Mouse (Mus musculus) hindbrain, embryonic 15.5 days (tissue): Measurements from ENCODE around the gene Duox1. TPM values are rescaled to one million over a fixed set of nuclear protein-coding genes. Genes with fewer than 3 reads are reported as not detected.

Experiments used
- ATAC-seq: fragments of 200-750 bp; cut with Nextera tagmentation; 2 replicates; pipeline ENCODE4 v1.8.0; 2017; ENCODE audit warnings: low read depth, moderate number of reproducible peaks, moderate TSS enrichment; ENCODE audit not compliant: low FRiP score
- H3K27ac ChIP-seq: fragments of 300-500 bp; sonication (generic); replicated peaks from 2 replicates; pipeline ENCODE4 v1.5.1; 2015; ENCODE audit warnings: mild to moderate bottlenecking, inconsistent platforms
- H3K27me3 ChIP-seq: fragments of 300-500 bp; sonication (generic); 2 replicates; pipeline ENCODE4 v1.6.1; 2015; ENCODE audit warnings: control low read depth, inconsistent platforms
- H3K36me3 ChIP-seq: fragments of 300-500 bp; sonication (generic); 2 replicates; pipeline ENCODE4 v1.6.1; 2015; ENCODE audit warnings: control low read depth, inconsistent platforms
- H3K4me1 ChIP-seq: fragments of 300-500 bp; sonication (generic); replicated peaks from 2 replicates; pipeline ENCODE4 v1.6.1; 2015; ENCODE audit warnings: control low read depth, inconsistent platforms
- H3K4me2 ChIP-seq: fragments of 300-500 bp; sonication (generic); 2 replicates; pipeline ENCODE4 v1.6.1; 2015; ENCODE audit warnings: moderate library complexity, mild to moderate bottlenecking, inconsistent platforms
- H3K4me3 ChIP-seq: fragments of 300-500 bp; sonication (generic); 2 replicates; pipeline ENCODE4 v1.5.1; 2015; ENCODE audit warnings: mild to moderate bottlenecking, inconsistent platforms
- H3K9ac ChIP-seq: fragments of 300-500 bp; sonication (generic); 2 replicates; pipeline ENCODE4 v1.6.1; 2015; ENCODE audit warnings: inconsistent platforms
- H3K9me3 ChIP-seq: fragments of 300-500 bp; sonication (generic); 2 replicates; pipeline ENCODE4 v1.6.1; 2016; ENCODE audit warnings: control low read depth, inconsistent platforms
- WGBS: fragments of 180-500 bp; shearing (Covaris S2); methylation state at CpG from one replicate; pipeline ENCODE4 v1.1.7; 2015; 5-methylcytosine and 5-hydroxymethylcytosine counted together
- polyA plus RNA-seq: library from polyadenylated mRNA; unstranded; fragments of >200 nt; fragmentation: Nextera tagmentation; extraction: Ambion mirVana; gene quantifications from 2 replicates; pipeline ENCODE4 v1.2.1, GENCODE M21; 2015

Duox1 gene
- polyA plus RNA-seq, 1 experiment from 2014 or later: 0.16 TPM

DNA sequence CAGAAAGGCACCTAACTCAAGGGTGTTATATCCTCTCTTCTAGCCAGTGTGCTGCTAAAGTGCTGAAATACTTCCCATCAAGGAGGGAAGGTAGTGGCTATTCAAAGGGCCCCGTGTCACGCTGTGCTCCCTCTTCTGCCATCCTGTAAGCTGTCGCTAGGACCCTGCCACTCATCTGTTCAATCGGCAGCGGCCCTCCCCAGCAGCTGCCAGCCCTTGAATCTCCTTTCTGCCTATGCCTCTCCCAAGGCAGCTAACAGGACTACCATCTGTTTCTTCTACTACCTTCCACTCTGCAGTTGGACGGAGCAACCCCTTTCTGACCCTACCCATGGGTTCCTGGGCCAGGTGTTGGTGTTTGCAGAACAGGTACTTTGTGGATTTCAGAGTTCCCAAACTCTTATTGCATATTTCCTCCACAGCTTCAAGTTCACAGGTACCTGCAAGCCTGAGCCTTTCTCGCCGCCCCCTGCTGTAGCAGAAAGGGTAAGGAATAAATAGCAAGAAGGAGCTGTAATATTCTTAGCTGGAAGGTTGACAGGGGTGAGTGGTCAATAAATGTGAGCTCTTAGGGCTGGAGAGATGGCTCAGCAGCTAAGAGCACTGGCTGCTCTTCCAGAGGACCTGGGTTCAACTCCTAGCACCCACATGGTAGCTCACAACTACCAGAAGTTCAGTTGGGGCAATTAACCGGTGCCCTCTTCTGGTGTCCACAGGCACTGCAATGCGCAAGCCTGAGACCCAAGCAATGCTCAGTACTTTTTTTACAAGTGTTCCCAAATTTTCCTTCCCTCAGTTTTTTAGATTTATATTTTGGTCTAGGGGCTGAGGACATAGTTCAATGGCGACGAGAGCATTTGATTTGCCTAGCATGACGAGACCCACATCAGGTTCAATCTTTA, 47.4 kb downstream of the Duox1 start:
- Histone ChIP-seq H3K4me1 (peaks cover 41% of the 10 kb centered on the region), H3K4me3 (no peak overlapping the region), H3K9me3 (no peaks in the 10 kb centered on the region), H3K4me2 (no peak overlapping the region), H3K27ac (no peak overlapping the region), H3K9ac (no peak overlapping the region), H3K36me3 (peaks cover 4% of the 10 kb centered on the region; the same call in 1 of the 2 replicates), H3K27me3 (no peaks in the 10 kb centered on the region)
- 73% methylated on average over 13 of the region's 13 CpGs for WGBS
- ATAC-seq: no peak

DNA sequence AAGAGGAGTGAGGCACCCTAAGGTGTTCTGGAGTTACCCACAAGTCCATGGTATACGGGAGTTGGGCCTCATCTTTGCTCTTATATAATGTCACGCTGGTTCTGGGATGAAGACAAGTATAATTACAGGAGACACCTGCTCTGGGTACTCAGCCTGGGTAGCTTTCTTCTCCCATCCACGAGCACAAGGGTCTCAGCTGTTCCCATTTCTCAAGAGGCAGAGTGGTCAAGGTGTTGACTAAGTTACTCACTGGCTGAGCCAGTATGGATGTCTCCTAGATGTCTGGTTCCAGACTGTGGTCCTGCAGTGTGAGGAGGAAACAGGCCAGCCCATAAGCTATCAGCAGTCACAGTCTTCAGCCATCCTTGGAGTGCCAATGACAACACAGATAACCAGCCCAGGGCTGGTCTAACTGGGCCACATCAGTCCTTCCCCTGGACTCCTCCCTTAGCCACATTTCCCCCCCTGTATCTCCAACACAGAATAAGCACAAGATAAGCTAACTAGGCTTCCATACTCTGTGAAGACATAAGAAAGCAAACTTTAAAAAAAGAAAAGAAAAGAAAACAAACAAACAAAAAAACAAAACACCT, 49.0 kb downstream of the Duox1 start:
- WGBS: 77% methylated on average over 3 of the region's 3 CpGs
- H3K27ac ChIP-seq: no peak overlapping the region
- no peak overlapping the region for H3K9ac ChIP-seq
- H3K27me3 ChIP-seq: no peaks in the 10 kb centered on the region
- H3K9me3 ChIP-seq: no peaks in the 10 kb centered on the region
- H3K36me3 ChIP-seq: no peaks in the 10 kb centered on the region
- H3K4me1 ChIP-seq: peaks cover 47% of the 10 kb centered on the region
- ATAC-seq: no peak
- no peak overlapping the region for H3K4me2 ChIP-seq
- H3K4me3 ChIP-seq: no peak overlapping the region

DNA sequence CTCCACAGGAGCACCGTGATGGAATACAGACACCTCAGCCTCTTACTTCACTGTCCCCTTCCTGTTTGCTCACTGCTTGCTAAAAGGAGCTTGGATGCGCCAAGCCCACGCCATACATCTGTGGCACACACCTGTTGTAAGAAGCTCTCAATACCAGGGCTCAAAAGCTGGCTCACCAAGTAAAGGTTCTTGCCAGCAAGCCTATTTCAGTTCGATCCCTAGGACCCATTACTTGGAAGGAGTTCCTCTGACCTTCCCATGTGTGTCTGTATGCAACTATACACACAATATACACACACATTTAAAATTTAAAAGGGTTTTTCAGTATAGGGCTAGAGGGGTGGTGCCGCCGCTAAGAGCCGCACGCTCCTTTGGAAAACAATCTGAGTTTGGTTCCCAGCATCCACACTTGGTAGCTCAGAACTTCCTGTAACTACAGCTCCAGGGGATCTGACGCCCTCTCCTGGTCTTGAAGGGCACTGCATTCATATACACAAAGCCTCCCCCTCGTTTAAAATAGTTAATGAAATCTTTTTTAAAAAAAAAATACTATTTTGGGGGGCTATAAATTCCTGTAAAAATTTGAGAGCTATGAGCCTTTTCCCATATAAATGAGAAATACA, 49.9 kb downstream of the Duox1 start:
- ATAC-seq: no peak
- H3K4me2 ChIP-seq: peak overlapping the region; percentile 86

DNA sequence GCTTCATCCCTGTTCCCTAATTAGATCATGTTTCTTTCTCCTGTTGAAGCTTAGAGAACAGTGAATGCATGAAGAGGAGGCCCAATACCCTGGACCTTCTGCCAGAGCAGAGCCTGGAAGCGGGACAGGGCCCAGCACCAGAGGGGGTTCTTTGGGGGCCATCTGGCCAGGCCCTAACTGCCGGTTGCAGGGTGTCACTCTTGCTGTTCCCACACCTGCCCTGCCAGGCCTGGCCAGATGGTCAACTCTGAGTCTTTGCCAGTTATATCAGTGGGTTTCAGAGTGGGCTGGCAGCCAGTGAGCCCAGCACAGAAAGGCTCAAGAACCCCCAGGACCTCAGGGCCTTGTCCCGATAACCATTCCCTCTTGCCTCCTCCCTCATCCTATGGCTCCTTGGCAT, 50.6 kb downstream of the Duox1 start:
- Histone ChIP-seq H3K4me3 (peak overlapping the region; percentile 93), H3K4me1 (peaks cover 50% of the 10 kb centered on the region), H3K27ac (peak overlapping the region; percentile 72), H3K9me3 (no peaks in the 10 kb centered on the region), H3K4me2 (peak overlapping the region; percentile 86), H3K9ac (no peak overlapping the region), H3K27me3 (no peaks in the 10 kb centered on the region), H3K36me3 (no peaks in the 10 kb centered on the region)
- WGBS: 53% methylated on average over 3 of the region's 3 CpGs
- no peak for ATAC-seq

More for the DNA sequence above, 49.9 kb downstream of the Duox1 start:
- Histone ChIP-seq H3K9ac (no peak overlapping the region), H3K4me3 (no peak overlapping the region), H3K9me3 (no peaks in the 10 kb centered on the region), H3K27ac (peak overlapping the region; percentile 72; the same call in 1 of the 2 replicates), H3K27me3 (no peaks in the 10 kb centered on the region), H3K4me1 (peaks cover 50% of the 10 kb centered on the region), H3K36me3 (no peaks in the 10 kb centered on the region)
- WGBS: 84% methylated on average over 10 of the region's 10 CpGs

DNA sequence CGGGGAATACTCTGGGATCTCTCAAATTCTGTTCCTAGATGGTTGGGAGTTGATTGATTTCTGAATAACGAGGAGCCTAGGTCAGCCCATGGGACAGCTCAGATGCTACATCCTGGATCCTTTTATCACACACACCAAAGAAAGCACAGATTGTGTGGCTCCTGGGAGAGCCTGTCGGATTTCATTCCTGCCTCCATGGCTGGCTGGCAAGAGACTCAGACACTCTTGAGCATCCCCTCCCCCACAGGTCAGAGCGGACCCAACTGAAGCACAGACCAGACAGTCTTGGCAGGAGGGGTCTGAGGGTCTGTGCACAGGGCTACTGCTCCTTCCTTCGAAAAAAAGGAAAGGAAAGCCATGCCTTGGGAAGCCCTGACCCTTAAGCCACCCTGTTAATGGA, 51.2 kb downstream of the Duox1 start:
- Histone ChIP-seq H3K27ac (peak overlapping the region; percentile 79), H3K36me3 (no peaks in the 10 kb centered on the region), H3K27me3 (no peaks in the 10 kb centered on the region), H3K4me3 (peak overlapping the region; percentile 93), H3K9me3 (no peaks in the 10 kb centered on the region), H3K4me1 (peaks cover 50% of the 10 kb centered on the region), H3K4me2 (peak overlapping the region; percentile 86), H3K9ac (peak overlapping the region; percentile 97; the same call in 1 of the 2 replicates)
- no peak for ATAC-seq
- 25% methylated on average over 5 of the region's 5 CpGs for WGBS

DNA sequence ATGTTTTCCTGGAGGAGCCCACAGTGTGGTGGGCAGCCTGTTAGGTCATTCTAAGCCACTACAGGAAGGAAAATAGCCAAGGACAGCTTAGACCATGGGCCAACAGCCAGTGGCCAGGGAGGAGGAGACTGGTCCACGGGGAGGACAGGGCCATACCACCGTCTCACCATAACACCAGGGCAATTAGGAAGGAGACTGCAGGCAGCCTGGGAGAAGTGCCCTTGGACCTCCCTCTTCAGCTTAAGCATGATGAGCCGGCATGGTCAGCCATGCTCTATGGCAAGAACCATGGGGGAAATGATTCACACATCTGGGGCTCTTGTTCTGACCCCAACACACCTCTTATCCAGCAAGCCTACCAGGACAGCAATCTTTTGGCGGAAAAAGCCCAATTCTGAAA, 51.7 kb downstream of the Duox1 start:
- H3K9ac ChIP-seq: peak overlapping the region; percentile 97
- WGBS: 34% methylated on average over 4 of the region's 4 CpGs
- peak overlapping the region; percentile 86 for H3K4me2 ChIP-seq
- H3K27me3 ChIP-seq: no peaks in the 10 kb centered on the region
- no peaks in the 10 kb centered on the region for H3K36me3 ChIP-seq
- ATAC-seq: no peak
- H3K4me1 ChIP-seq: peaks cover 45% of the 10 kb centered on the region
- H3K9me3 ChIP-seq: no peaks in the 10 kb centered on the region
- H3K4me3 ChIP-seq: peak overlapping the region; percentile 93
- H3K27ac ChIP-seq: peak overlapping the region; percentile 79

DNA sequence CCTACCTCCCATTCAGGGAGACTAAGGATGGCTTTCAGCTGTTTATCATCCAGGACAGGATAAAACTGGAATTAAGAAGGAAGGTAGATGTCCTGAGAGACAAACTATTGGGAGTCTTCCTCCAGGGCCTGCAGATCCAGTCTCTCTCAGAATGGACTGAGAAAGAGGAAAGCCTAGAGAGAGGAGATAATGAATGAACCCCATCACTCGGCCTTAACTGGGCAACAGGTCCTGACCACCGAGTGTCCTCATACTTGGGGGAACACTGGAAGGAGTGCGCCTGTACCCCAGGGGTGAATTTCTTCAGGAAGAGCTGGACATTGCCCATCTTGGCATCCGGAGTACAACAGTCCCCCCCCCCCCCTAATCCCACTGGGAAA, 52.2 kb downstream of the Duox1 start:
- no peak for ATAC-seq
- Histone ChIP-seq H3K9me3 (no peaks in the 10 kb centered on the region), H3K27ac (peak overlapping the region; percentile 79), H3K4me1 (peaks cover 40% of the 10 kb centered on the region), H3K36me3 (no peaks in the 10 kb centered on the region), H3K4me2 (peak overlapping the region; percentile 86), H3K4me3 (peak overlapping the region; percentile 93), H3K9ac (peak overlapping the region; percentile 97), H3K27me3 (no peaks in the 10 kb centered on the region)
- 4% methylated on average over 4 of the region's 4 CpGs for WGBS

DNA sequence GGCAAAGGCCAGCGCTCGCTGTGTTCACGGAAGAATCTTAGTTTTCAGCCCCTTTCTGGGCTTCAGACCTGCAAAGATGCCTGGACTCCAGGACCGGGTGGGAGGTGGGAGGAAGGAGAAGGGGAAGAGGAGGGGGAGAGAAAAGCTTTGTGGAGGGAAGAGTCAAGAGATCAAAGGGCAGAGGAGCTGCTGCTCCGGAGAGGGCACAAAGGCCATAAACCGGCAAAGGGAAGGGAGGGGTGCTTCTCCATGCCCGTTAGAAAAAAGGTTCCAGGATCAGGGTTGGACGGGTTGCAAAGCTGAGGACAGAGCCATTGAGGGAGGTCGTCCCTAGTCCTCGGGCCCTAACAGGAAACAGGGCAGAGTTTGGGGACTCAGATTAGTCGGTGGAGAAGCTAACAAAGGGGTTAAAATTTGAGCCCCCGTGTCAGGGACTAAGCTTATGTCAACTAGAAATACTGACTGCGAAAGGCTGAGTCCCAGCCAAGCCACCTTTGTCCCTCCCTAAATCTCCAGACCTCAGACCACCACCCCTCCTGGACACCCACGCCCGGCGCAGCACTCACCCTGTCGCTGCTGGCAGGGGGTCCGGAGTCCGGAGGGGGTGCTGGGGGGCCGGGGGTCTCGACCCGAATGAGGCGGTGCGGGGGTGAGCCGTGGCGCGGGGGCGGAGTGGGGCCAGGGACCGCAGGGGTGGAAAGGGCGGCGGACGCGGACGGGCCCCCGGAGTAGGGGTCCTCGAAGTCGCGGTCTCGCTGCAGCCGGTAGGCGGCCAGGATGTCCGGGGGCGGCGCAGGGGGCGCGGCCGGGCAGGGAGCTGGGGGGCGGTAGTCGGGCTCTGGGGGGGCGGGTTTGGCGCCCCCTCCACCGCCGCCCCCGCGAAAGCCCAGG, 52.9 kb downstream of the Duox1 start:
- peak; percentile 32 for ATAC-seq
- Histone ChIP-seq H3K9me3 (no peaks in the 10 kb centered on the region), H3K36me3 (no peaks in the 10 kb centered on the region), H3K9ac (peak overlapping the region; percentile 97), H3K27me3 (no peaks in the 10 kb centered on the region), H3K4me3 (peak overlapping the region; percentile 93), H3K27ac (peak overlapping the region; percentile 79), H3K4me2 (peak overlapping the region; percentile 86), H3K4me1 (peaks cover 38% of the 10 kb centered on the region)
- WGBS: under 1% methylated on average over 31 of the region's 55 CpGs

DNA sequence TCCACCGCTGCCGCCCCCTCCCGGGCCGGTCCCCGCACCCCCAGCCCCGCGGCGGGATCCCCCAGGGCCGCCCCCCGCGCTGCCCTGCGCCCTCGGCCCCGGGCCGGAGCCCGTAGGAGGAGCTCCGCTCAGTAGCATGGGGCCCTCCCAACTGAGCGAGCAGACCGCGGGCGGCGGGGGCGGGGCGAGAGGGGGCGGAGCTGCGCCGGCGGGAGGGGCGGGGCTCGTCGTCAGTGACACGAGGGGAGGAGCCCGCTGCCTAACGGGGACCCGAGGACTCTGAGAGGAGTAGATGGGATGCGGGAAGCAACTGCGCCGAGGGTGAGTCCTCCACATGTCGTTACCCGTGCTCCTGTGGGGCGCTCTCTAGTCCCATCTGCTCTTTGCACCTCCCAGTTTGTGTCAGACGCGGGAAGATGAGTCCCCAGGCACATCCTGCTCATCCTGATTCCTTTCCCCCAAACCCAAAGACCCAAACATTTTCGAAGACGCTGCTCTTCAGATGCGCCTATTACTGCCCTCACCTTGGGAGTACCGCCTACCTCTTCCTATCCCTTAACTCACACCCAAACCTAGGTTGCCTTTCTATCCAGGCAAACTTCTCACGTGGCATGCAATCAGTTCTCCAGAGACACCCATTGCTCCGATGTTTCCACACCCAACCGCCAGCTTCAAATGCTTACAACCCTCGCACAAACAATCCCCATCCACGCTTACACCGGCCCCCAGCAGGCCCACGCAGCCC, 53.7 kb downstream of the Duox1 start, which contains the start of gene Shf:
TSS of gene Shf (minus strand) at position 168 of the 745 bp plus-strand sequence.
- ATAC-seq: peak; percentile 92
- Histone ChIP-seq H3K27ac (peak within 1 kb of the TSS; percentile 79), H3K9ac (peak within 1 kb of the TSS; percentile 97), H3K4me1 (peaks cover 41% of the 10 kb centered on the region), H3K4me2 (peak within 1 kb of the TSS; percentile 86), H3K36me3 (no peaks in the 10 kb centered on the region), H3K4me3 (peak within 1 kb of the TSS; percentile 93), H3K27me3 (no peaks in the 10 kb centered on the region), H3K9me3 (no peaks in the 10 kb centered on the region)
- WGBS: under 1% methylated on average over 29 of the region's 54 CpGs

DNA sequence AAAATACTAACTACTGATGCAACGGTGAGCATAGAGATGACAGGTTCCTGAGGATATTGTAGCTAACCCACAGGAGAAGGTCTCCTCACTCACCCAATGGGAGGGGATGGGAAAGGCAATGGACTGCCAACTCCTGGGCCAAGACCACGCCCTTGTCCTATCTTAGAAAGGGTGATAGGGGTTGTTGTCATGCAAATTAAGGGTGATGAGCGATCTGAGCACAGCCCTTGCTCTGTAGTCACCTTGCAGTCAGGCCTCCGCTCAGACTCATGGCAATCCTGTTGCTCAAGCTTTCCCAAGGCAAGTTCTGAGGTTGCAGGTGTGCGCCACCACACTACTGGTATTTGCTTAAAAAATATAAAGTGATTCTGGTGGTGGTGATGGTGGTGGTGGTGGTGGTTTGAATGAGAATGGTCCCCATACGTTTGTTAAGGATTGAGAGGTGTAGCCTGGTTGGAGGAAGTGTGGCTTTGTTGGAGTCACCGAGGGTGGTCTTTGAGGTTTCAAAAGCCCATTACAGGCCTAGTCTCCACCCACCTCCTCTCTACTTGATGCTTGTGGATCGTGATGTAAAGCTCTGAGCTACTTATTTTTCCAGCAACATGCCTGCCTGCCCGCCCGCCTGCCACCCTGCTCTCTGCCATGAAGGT, 54.8 kb downstream of the Duox1 start:
- no peak for ATAC-seq
- Histone ChIP-seq H3K4me1 (peaks cover 44% of the 10 kb centered on the region), H3K27me3 (no peaks in the 10 kb centered on the region), H3K27ac (no peak overlapping the region), H3K4me2 (peak overlapping the region; percentile 86), H3K9me3 (no peaks in the 10 kb centered on the region), H3K4me3 (no peak overlapping the region), H3K36me3 (no peaks in the 10 kb centered on the region), H3K9ac (no peak overlapping the region)
- 28% methylated on average over 10 of the region's 10 CpGs for WGBS
